ENCODE assay signal across 15 mouse cellular contexts in the genomic region with DNA sequence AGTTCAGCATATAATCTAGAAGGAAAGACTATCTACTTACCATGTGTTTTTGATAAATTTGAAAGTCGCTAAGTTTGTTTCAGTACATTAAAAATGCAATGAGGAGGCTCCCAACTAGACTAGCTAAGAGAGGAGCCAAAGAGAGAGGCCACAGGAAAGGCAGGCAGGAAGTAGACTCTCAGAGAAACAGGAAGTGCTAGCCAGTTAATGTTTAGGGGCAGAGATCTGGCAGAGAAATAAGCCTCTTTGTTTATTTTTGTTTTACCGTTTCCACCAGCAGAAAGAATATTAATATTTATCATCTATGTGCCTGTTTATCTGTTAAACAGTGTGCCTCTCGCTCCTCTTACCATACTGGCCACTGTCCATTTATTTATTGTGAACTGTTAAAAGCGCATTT. TPM values are rescaled to one million over a fixed set of nuclear protein-coding genes. Genes with fewer than 3 reads are reported as not detected.
A peak's percentile ranks its signal among the peaks of the same experiment; 100 is the strongest.
DNase-seq lines count a peak whose midpoint lies in the region; ATAC-seq and TF ChIP-seq lines count a peak whose summit lies in the region.
"Had no signal": no experiment of that assay in that cellular context is flagged by ENCODE, and none has a peak within 500 bp of the region (broad histone marks: within the 10 kb centered on the region; RNA-seq: fewer than 3 reads in every experiment).

No protein-coding gene starts in this region.

- DNase-seq in embryonic facial prominence, embryonic 14.5 days (ENCODE audit: low spot score), result peak; percentile 13
- DNase-seq in embryonic facial prominence, embryonic 10.5 days (ENCODE audit: low spot score), result no peak
- DNase-seq in kidney, postnatal 0 days (ENCODE audit: low spot score), result peak; percentile 39
- no peak for DNase-seq in kidney, postnatal 10 days
- no peak for DNase-seq in limb, embryonic 10.5 days (ENCODE audit: low spot score)
- no peak for DNase-seq in testis, postnatal 14 days (ENCODE audit: low spot score)
- DNase-seq in frontal cortex, postnatal 10 days (ENCODE audit: low spot score in 2 of 2), result no peak
- DNase-seq: adrenal gland, adult 8-10 months; layer of hippocampus, adult 9-11 months; thymus, postnatal 14 days had no signal

- no peak overlapping the region for H3K9ac ChIP-seq in embryonic facial prominence, embryonic 14.5 days (ENCODE audit: low read depth, low read length)
- no peak overlapping the region for H3K9ac ChIP-seq in kidney, postnatal 0 days (ENCODE audit: low read depth, low read length)
- H3K9ac ChIP-seq: forebrain, embryonic 15.5 days had no signal

- no peak overlapping the region for H3K4me3 ChIP-seq in embryonic facial prominence, embryonic 14.5 days (ENCODE audit: low read depth, low read length)
- no peak overlapping the region for H3K4me3 ChIP-seq in embryonic facial prominence, embryonic 10.5 days
- H3K4me3 ChIP-seq in kidney, postnatal 0 days (replicated peaks; ENCODE audit: low read depth, low read length), result no peak overlapping the region
- no peak overlapping the region for H3K4me3 ChIP-seq in limb, embryonic 10.5 days
- H3K4me3 ChIP-seq in small intestine, adult 2 months (ENCODE audit: low read depth, low read length), result no peak overlapping the region
- H3K4me3 ChIP-seq: forebrain, embryonic 15.5 days; myocyte had no signal

- 74% methylated on average over 4 of the region's 4 CpGs for WGBS in embryonic facial prominence, embryonic 14.5 days
- WGBS in embryonic facial prominence, embryonic 10.5 days, result 80% methylated on average over 4 of the region's 4 CpGs
- WGBS in kidney, postnatal 0 days, result 59% methylated on average over 4 of the region's 4 CpGs
- 85% methylated on average over 4 of the region's 4 CpGs for WGBS in limb, embryonic 10.5 days
- WGBS in small intestine, adult 2 months, result 64% methylated on average over 4 of the region's 4 CpGs

- H3K9me3 ChIP-seq in embryonic facial prominence, embryonic 14.5 days (ENCODE audit: control insufficient read depth, low read length), result no peaks in the 10 kb centered on the region
- H3K9me3 ChIP-seq in embryonic facial prominence, embryonic 10.5 days, result no peaks in the 10 kb centered on the region
- H3K9me3 ChIP-seq in kidney, postnatal 0 days (replicated peaks; ENCODE audit: low read length), result no peaks in the 10 kb centered on the region
- H3K9me3 ChIP-seq in limb, embryonic 10.5 days (replicated peaks), result no peaks in the 10 kb centered on the region
- H3K9me3 ChIP-seq: forebrain, embryonic 15.5 days had no signal

- H3K27me3 ChIP-seq in embryonic facial prominence, embryonic 14.5 days (replicated peaks; ENCODE audit: control insufficient read depth, insufficient read depth, low read length), result no peaks in the 10 kb centered on the region
- peaks cover 12% of the 10 kb centered on the region for H3K27me3 ChIP-seq in embryonic facial prominence, embryonic 10.5 days (replicated peaks; ENCODE audit: low read depth, poor library complexity, severe bottlenecking)
- no peaks in the 10 kb centered on the region for H3K27me3 ChIP-seq in kidney, postnatal 0 days (ENCODE audit: insufficient read depth, low read length)
- H3K27me3 ChIP-seq in limb, embryonic 10.5 days (ENCODE audit: low read depth, poor library complexity, severe bottlenecking), result peaks cover 9% of the 10 kb centered on the region; the same call in 1 of the 2 replicates
- no peaks in the 10 kb centered on the region for H3K27me3 ChIP-seq in small intestine, adult 2 months (ENCODE audit: control insufficient read depth, insufficient read depth, low read length)
- H3K27me3 ChIP-seq: forebrain, embryonic 15.5 days had no signal

- ATAC-seq in embryonic facial prominence, embryonic 14.5 days (ENCODE audit: low read depth), result no peak
- ATAC-seq in kidney, postnatal 0 days (replicated peaks; ENCODE audit: low FRiP score, low read depth), result no peak
- ATAC-seq: forebrain, embryonic 15.5 days; hindbrain, embryonic 16.5 days had no signal

- TF ChIP-seq POLR2A in small intestine, adult 2 months (IDR thresholded peaks at IDR 0.05; ENCODE audit: low read depth, low read length), result no peak

- H3K27ac ChIP-seq in embryonic facial prominence, embryonic 14.5 days (replicated peaks; ENCODE audit: low read depth, low read length), result no peak overlapping the region
- H3K27ac ChIP-seq in embryonic facial prominence, embryonic 10.5 days (replicated peaks), result no peak overlapping the region
- 0 out of 2 replicates have a peak overlapping the region, but pooled peaks have one; percentile 42 for H3K27ac ChIP-seq in kidney, postnatal 0 days
- H3K27ac ChIP-seq in limb, embryonic 10.5 days, result 0 out of 2 replicates have a peak overlapping the region, but pooled peaks have one; percentile 19
- peak overlapping the region; percentile 22; the same call in 1 of the 2 replicates for H3K27ac ChIP-seq in small intestine, adult 2 months (ENCODE audit: insufficient read depth, low read depth, low read length)
- H3K27ac ChIP-seq: forebrain, embryonic 15.5 days had no signal

- no peak for TF ChIP-seq CTCF in kidney, postnatal 0 days (IDR thresholded peaks at IDR 0.05; ENCODE audit: low read depth)
- no peak for TF ChIP-seq CTCF in small intestine, adult 2 months (IDR thresholded peaks at IDR 0.05; ENCODE audit: extremely low read depth, insufficient read length, insufficient replicate concordance, low read depth, low read length)

- no peaks in the 10 kb centered on the region for H3K36me3 ChIP-seq in embryonic facial prominence, embryonic 14.5 days (ENCODE audit: control insufficient read depth, insufficient read depth, low read length)
- H3K36me3 ChIP-seq in embryonic facial prominence, embryonic 10.5 days (replicated peaks), result no peaks in the 10 kb centered on the region
- no peaks in the 10 kb centered on the region for H3K36me3 ChIP-seq in kidney, postnatal 0 days (ENCODE audit: insufficient read depth, low read length)
- H3K36me3 ChIP-seq in limb, embryonic 10.5 days, result no peaks in the 10 kb centered on the region
- H3K36me3 ChIP-seq in small intestine, adult 2 months (ENCODE audit: control insufficient read depth, insufficient read depth, low read length), result no peaks in the 10 kb centered on the region
- H3K36me3 ChIP-seq: forebrain, embryonic 15.5 days had no signal

- H3K4me1 ChIP-seq in embryonic facial prominence, embryonic 14.5 days (ENCODE audit: control insufficient read depth, insufficient read depth, low read length), result peaks cover 8% of the 10 kb centered on the region
- H3K4me1 ChIP-seq in embryonic facial prominence, embryonic 10.5 days, result peaks cover 12% of the 10 kb centered on the region
- H3K4me1 ChIP-seq in kidney, postnatal 0 days (replicated peaks; ENCODE audit: insufficient read depth, low read length), result peaks cover 8% of the 10 kb centered on the region; the same call in 1 of the 2 replicates
- H3K4me1 ChIP-seq in limb, embryonic 10.5 days, result peaks cover 9% of the 10 kb centered on the region
- H3K4me1 ChIP-seq in small intestine, adult 2 months (ENCODE audit: control insufficient read depth, insufficient read depth, insufficient read length, low read length), result 0 out of 2 replicates have a peak, but pooled peaks cover 2% of the 10 kb centered on the region

- H3K4me2 ChIP-seq in embryonic facial prominence, embryonic 14.5 days (ENCODE audit: low read depth, low read length), result no peak overlapping the region
- H3K4me2 ChIP-seq in kidney, postnatal 0 days (ENCODE audit: low read length), result no peak overlapping the region
- H3K4me2 ChIP-seq: forebrain, embryonic 15.5 days; liver, embryonic 11.5 days had no signal

RNA-seq across cellular contexts. Expression of a gene that starts 5.4 kb away (rescaled TPM):
- 30.4 and 40.5 TPM in 2 replicates for polyA plus RNA-seq in embryonic facial prominence, embryonic 14.5 days (2014; fragmentation: Nextera tagmentation; extraction: Ambion mirVana)
- 4.4 and 5.0 TPM in 2 replicates for polyA plus RNA-seq in embryonic facial prominence, embryonic 10.5 days (2016; fragmentation: Nextera tagmentation; extraction: Ambion mirVana)
- polyA plus RNA-seq in kidney, postnatal 0 days (2015; fragmentation: Nextera tagmentation; extraction: Ambion mirVana), result 53.9 and 54.2 TPM in 2 replicates
- 4.9 and 7.5 TPM in 2 replicates for polyA plus RNA-seq in limb, embryonic 10.5 days (2016; fragmentation: Nextera tagmentation; extraction: Ambion mirVana)
- polyA plus RNA-seq in small intestine, adult 2 months (2012; rRNA removed), result 6.9 and 7.0 TPM in 2 replicates

RNA-seq across cellular contexts. Expression of a gene that starts 19.8 kb away (rescaled TPM):
- polyA plus RNA-seq in embryonic facial prominence, embryonic 14.5 days (2014; fragmentation: Nextera tagmentation; extraction: Ambion mirVana), result 195 and 238 TPM in 2 replicates
- 6.0 and 7.9 TPM in 2 replicates for polyA plus RNA-seq in embryonic facial prominence, embryonic 10.5 days (2016; fragmentation: Nextera tagmentation; extraction: Ambion mirVana)
- 69.4 and 75.5 TPM in 2 replicates for polyA plus RNA-seq in kidney, postnatal 0 days (2015; fragmentation: Nextera tagmentation; extraction: Ambion mirVana)
- polyA plus RNA-seq in limb, embryonic 10.5 days (2016; fragmentation: Nextera tagmentation; extraction: Ambion mirVana), result 15.3 and 22.4 TPM in 2 replicates
- polyA plus RNA-seq in small intestine, adult 2 months (2012; rRNA removed), result 68.9 and 95.8 TPM in 2 replicates

Comparison
In these comparisons a context has a peak if more than half of its experiments do, and no peak if none do; other contexts are left out.
1. DNase-seq: peak in embryonic facial prominence, embryonic 14.5 days (single experiment) and kidney, postnatal 0 days (single experiment); none in embryonic facial prominence, embryonic 10.5 days (single experiment), kidney, postnatal 10 days (single experiment), limb, embryonic 10.5 days (single experiment), testis, postnatal 14 days (single experiment) and frontal cortex, postnatal 10 days (0 of 2).
2. H3K27ac ChIP-seq: peak in kidney, postnatal 0 days (single experiment), limb, embryonic 10.5 days (single experiment) and small intestine, adult 2 months (single experiment); none in embryonic facial prominence, embryonic 14.5 days (single experiment) and embryonic facial prominence, embryonic 10.5 days (single experiment).